Mouse (Mus musculus) heart, embryonic 14.5 days (tissue): ENCODE measurements at regions not wholly inside any gene's neighbourhood (a gene's known extent, or its start where the extent isn't known, plus 50 kb on each side); places are given as distances from the start of the nearest gene placed in this dataset.

Experiments used
- ATAC-seq: fragments of 200-750 bp; cut with Nextera tagmentation; 2 replicates; pipeline ENCODE4 v1.8.0; 2017; ENCODE audit warnings: low read depth, moderate TSS enrichment; ENCODE audit not compliant: insufficient number of reproducible peaks, insufficient read depth, low FRiP score
- H3K27ac ChIP-seq, 2 experiments: fragments of 200-500 bp in 1 of 2; fragments of 300-500 bp in 1 of 2; sonication (generic) in 1 of 2; replicated peaks in 1 of 2; 2 replicates each; pipeline ENCODE4 v1.5.1; 2012 to 2014; ENCODE audit warnings: low read depth in 2 of 2, low read length in 2 of 2, control low read depth in 1 of 2, mild to moderate bottlenecking in 1 of 2, mixed read lengths in 1 of 2; ENCODE audit not compliant: control insufficient read depth in 1 of 2, insufficient read depth in 1 of 2
- H3K27me3 ChIP-seq: fragments of 300-500 bp; sonication (generic); 2 replicates; pipeline ENCODE4 v1.6.1; 2014; ENCODE audit warnings: mild to moderate bottlenecking, low read length, control low read depth; ENCODE audit not compliant: control insufficient read depth, insufficient read depth
- H3K36me3 ChIP-seq: fragments of 300-500 bp; sonication (generic); 2 replicates; pipeline ENCODE4 v1.6.1; 2014; ENCODE audit warnings: mild to moderate bottlenecking, control low read depth, low read length, mixed read lengths; ENCODE audit not compliant: control insufficient read depth, insufficient read depth
- H3K4me1 ChIP-seq, 2 experiments: fragments of 200-500 bp in 1 of 2; fragments of 300-500 bp in 1 of 2; sonication (generic) in 1 of 2; 2 replicates each; pipeline ENCODE4 v1.6.1; 2012 to 2014; ENCODE audit warnings: low read length in 2 of 2, control low read depth in 1 of 2, mixed read lengths in 1 of 2; ENCODE audit not compliant: control insufficient read depth in 2 of 2, insufficient read depth in 2 of 2
- H3K4me2 ChIP-seq: fragments of 300-500 bp; sonication (generic); 2 replicates; pipeline ENCODE4 v1.6.1; 2014; ENCODE audit warnings: mild to moderate bottlenecking, low read length
- H3K4me3 ChIP-seq, 2 experiments: fragments of 200-500 bp in 1 of 2; fragments of 300-500 bp in 1 of 2; sonication (generic) in 1 of 2; 2 replicates each; pipeline ENCODE4 v1.5.1; 2012 to 2014; ENCODE audit warnings: low read length in 2 of 2, mild to moderate bottlenecking in 2 of 2, control low read depth in 1 of 2, low read depth in 1 of 2, moderate library complexity in 1 of 2; ENCODE audit not compliant: control insufficient read depth in 1 of 2, insufficient read depth in 1 of 2
- H3K9ac ChIP-seq: fragments of 300-500 bp; sonication (generic); 2 replicates; pipeline ENCODE4 v1.6.1; 2014; ENCODE audit warnings: mild to moderate bottlenecking, low read length
- H3K9me3 ChIP-seq: fragments of 300-500 bp; sonication (generic); 2 replicates; pipeline ENCODE4 v1.6.1; 2016; ENCODE audit warnings: low read length, control low read depth; ENCODE audit not compliant: control insufficient read depth
- WGBS: fragments of 180-500 bp; shearing (Covaris S2); extraction: QIAGEN DNeasy Blood & Tissue Kit; methylation state at CpG from one replicate; pipeline ENCODE4 v1.1.7; 2014; 5-methylcytosine and 5-hydroxymethylcytosine counted together

DNA sequence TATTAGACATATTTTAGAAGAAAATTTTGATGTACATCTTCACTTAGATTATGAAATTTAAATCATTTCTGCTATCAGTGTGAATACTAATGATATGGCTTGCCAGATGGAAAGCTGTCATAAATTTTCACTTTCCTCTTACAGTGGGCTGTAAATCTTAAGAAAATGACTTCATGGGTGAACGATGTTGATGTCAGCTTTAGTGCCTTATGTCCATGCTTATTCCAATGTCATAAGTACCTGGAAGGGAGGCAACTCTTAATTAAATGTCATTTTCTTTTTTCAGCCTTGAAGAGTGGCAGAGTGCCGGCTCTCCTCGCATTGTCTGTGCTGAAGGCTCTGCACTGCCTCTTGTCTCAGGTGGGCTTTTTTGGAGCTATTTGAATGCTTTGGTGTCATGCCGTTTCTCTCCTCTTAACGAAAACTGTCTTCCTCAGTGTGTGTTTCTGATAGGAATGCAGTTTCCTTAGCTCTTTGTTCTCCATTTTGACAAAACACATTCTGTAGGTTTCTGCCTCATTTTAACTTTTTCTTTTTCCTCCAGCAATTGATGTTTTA lies 351.6 kb downstream of the Stim2 start:
- H3K9me3 ChIP-seq = no peaks in the 10 kb centered on the region
- no peaks in the 10 kb centered on the region for H3K27me3 ChIP-seq
- no peak overlapping the region for H3K9ac ChIP-seq
- H3K27ac ChIP-seq = no peak overlapping the region
- WGBS = 72% methylated on average over 5 of the region's 5 CpGs
- peaks cover 0 to 11% of the 10 kb centered on the region in 2 experiments; a peak in 2 of 4 replicates for H3K4me1 ChIP-seq
- no peak overlapping the region for H3K4me2 ChIP-seq
- H3K36me3 ChIP-seq = no peaks in the 10 kb centered on the region
- no peak overlapping the region for H3K4me3 ChIP-seq
- ATAC-seq = no peak

DNA sequence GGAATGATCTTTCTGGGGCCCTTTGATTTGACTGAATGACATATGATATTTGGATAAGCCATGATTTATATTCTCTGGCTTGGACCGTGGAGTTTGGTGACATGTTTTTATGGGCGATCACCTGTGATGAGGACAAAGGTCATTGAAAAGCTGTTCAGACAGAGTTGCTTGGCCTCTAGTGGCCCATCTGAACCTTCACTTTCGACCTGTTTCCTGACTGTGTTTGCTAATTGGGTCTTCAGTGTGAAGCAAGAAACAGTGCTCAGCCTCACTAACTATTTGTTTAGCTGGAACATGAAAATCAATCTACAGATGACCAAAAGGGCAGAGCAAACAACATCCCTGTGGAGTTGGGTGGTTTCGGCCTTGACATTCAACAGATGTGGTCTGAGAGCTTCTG lies 357.8 kb downstream of the Stim2 start:
- WGBS = 80% methylated on average over 4 of the region's 4 CpGs
- Histone ChIP-seq H3K27ac (no peak overlapping the region), H3K4me2 (no peak overlapping the region), H3K9ac (no peak overlapping the region), H3K4me3 (no peak overlapping the region), H3K27me3 (no peaks in the 10 kb centered on the region), H3K9me3 (no peaks in the 10 kb centered on the region), H3K36me3 (no peaks in the 10 kb centered on the region), H3K4me1 (no peaks in the 10 kb centered on the region; a peak in 1 of 4 replicates)
- no peak for ATAC-seq

DNA sequence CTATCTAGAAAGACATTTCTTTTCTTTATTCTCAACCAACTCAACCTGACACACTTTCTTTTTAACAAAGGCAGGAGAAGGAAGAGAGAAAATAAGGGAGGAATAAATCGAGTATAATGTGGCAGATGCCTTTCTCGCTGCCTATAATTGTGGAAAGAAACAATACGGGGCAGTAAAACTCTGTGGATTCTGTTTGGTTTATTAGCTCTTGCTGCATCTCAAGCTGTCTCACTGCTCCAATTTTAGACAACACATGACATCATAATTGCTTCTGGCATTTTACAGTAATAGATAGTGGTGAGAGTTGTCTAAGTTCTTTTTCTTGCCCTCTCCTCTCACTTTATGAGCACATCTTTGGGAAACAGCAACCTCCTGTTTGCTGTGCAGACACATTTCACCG lies 359.2 kb downstream of the Stim2 start:
- 76% methylated on average over 4 of the region's 4 CpGs for WGBS
- Histone ChIP-seq H3K27me3 (no peaks in the 10 kb centered on the region), H3K4me2 (no peak overlapping the region), H3K36me3 (no peaks in the 10 kb centered on the region), H3K9me3 (no peaks in the 10 kb centered on the region), H3K9ac (no peak overlapping the region), H3K27ac (no peak overlapping the region), H3K4me1 (no peaks in the 10 kb centered on the region; a peak in 1 of 4 replicates), H3K4me3 (no peak overlapping the region)
- no peak for ATAC-seq

DNA sequence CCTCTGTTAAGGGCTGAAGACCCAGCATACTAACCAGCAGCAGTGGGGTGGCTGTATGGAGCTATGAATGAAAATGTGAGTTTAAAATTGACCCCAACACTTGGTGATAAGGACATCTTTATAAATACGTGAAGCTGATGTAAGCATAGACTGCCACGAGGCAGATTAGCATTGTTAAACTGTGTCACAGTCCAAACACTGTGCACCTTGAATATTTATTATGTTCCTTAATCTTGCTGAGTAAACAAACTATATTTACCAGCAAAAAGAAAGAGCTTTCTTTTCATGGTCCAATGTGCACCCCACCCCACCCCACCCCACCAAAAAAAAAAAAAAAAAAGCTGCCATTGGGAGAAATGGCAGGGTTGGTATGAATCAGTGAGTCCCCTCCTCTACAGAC lies 359.9 kb downstream of the Stim2 start:
- Histone ChIP-seq H3K4me2 (no peak overlapping the region), H3K4me3 (no peak overlapping the region), H3K9me3 (peaks cover 3% of the 10 kb centered on the region; the same call in 1 of the 2 replicates), H3K36me3 (no peaks in the 10 kb centered on the region), H3K4me1 (no peaks in the 10 kb centered on the region; a peak in 1 of 4 replicates), H3K27ac (no peak overlapping the region), H3K9ac (no peak overlapping the region), H3K27me3 (no peaks in the 10 kb centered on the region)
- 50% methylated on average over 2 of the region's 2 CpGs for WGBS
- ATAC-seq = no peak
